Mouse (Mus musculus): ENCODE measurements at regions not wholly inside any gene's neighbourhood (a gene's known extent, or its start where the extent isn't known, plus 50 kb on each side); places are given as distances from the start of the nearest gene placed in this dataset.

DNA sequence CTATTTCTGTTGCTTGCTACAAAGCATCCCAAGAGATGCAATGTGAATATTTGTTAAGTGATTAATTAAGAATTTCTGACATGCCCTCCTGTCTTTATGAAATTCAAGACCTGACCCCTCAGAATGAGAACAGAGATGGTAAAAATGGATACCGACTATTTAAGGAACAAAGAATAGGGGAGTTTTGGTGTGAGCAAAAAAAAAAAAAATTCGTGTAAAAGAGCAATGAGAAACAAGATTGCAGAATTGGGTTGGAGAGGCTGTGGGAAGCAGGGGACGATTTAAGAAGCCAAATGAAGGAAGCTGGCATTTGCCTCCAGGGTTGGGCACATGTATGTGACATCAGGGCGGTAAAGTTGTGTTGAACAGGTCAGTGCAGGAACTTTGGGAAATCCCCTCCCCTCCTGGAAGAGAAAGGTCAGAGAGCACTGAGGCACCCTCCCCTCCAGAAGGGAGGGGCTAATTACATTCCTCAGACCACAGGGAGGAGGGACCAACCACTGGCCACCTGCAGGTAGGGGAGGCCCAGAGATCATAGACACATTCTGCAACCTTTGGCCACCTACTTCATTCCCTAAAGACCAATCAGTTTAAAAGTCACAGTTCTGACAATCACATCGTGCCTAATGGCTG is 212.3 kb upstream of the Ankrd55 start:
- H3K4me3 ChIP-seq (replicated peaks): no peak overlapping the region
- 54% methylated on average over 5 of the region's 5 CpGs for WGBS
- H3K9me3 ChIP-seq (replicated peaks): no peaks in the 10 kb centered on the region
- no peak overlapping the region for H3K27ac ChIP-seq (replicated peaks)
- ATAC-seq (ENCODE audit: low FRiP score): no peak
- no peak overlapping the region for H3K4me2 ChIP-seq
- H3K4me1 ChIP-seq: no peaks in the 10 kb centered on the region
- H3K27me3 ChIP-seq (replicated peaks): no peaks in the 10 kb centered on the region
- no peak overlapping the region for H3K9ac ChIP-seq (replicated peaks)
- H3K36me3 ChIP-seq: no peaks in the 10 kb centered on the region

DNA sequence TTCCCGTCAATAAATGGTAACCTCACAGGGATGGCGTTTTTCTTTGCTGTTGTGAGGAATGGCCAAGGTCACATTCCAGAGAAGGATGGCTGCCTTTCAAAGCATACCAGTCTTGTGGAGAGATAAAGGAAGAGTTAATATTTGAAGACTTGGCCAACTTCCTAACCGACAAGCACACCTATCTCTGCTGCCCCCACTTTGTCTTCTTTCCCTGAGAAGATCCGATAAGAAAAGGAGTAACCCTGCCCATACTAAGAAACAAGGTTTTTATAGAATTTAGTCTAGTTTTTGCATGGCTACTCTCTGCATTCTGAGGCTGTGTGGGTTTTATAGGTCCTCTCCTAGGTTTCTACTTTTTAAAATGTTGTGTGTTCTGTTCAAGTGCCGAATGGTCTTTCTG is 210.2 kb upstream of the Ankrd55 start:
- 87% methylated on average over 5 of the region's 5 CpGs for WGBS
- H3K4me3 ChIP-seq (replicated peaks): no peak overlapping the region
- no peaks in the 10 kb centered on the region for H3K36me3 ChIP-seq
- H3K4me1 ChIP-seq: no peaks in the 10 kb centered on the region
- no peaks in the 10 kb centered on the region for H3K27me3 ChIP-seq (replicated peaks)
- H3K9ac ChIP-seq (replicated peaks): no peak overlapping the region
- no peak overlapping the region for H3K27ac ChIP-seq (replicated peaks)
- H3K9me3 ChIP-seq (replicated peaks): no peaks in the 10 kb centered on the region
- H3K4me2 ChIP-seq: no peak overlapping the region
- no peak for ATAC-seq (ENCODE audit: low FRiP score)

DNA sequence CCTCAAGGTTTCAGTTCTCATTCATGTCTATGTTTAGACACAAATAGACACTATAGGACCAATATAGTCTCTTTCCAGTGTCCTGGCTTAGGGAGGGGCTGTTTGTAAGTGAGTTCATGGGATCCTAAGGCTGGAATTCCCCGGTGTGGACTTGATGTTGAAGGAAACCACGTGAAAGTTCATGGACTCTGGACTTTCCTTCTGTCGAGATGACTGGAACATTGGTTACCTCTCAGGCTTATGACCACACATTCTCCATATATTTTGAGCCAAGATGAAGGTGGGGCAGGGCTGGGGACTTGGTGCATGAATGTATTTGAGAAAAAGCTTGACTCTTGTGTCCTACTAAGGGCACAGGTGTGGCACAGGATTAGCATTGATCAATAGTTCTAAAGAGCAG is 206.3 kb upstream of the Ankrd55 start:
- 86% methylated on average over 3 of the region's 3 CpGs for WGBS
- Histone ChIP-seq H3K4me2 (no peak overlapping the region), H3K36me3 (no peaks in the 10 kb centered on the region), H3K9ac (replicated peaks) (no peak overlapping the region), H3K27ac (replicated peaks) (no peak overlapping the region), H3K4me1 (no peaks in the 10 kb centered on the region), H3K9me3 (replicated peaks) (no peaks in the 10 kb centered on the region), H3K27me3 (replicated peaks) (no peaks in the 10 kb centered on the region), H3K4me3 (replicated peaks) (no peak overlapping the region)
- ATAC-seq (ENCODE audit: low FRiP score): no peak

DNA sequence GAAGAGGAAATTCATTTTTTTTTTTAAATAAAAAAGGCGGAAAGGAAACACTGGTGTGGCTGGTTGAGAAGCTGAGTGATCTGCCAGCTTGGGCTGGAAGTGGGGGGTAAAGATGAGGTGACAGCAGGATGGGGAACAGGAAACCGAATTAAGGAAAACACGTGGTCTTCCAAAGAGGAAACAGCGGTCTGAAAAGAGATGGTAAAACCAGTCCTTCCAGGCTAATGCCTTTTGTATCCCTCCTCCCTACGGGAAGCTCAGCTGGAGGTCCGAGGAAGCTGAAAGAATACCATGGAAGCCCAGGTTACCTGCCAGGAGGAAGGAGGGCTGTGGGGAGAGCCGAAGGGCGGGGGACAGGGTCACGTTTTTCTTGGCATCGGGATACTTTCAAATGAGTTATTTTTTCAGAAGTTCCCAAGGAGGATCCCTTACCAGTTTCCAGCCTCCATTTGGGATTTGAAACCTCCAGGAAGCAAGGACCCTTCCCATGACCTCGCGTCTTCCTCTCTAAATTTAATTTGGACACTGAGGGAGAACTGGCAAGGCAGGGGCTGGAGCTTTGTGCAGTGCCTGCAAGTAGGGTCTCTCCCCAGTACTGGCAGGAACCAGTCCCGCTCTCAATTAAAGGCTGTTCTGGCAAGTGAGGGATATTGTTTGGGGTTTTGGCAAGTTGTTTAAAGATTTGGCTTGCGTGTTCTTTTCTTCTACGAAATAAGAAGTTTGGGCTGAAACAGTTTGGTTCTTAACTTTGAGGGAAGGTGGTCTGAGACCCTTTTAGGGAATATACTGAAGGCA is 203.6 kb upstream of the Ankrd55 start:
- no peak for ATAC-seq (ENCODE audit: low FRiP score)
- peak overlapping the region; percentile 19; the same call in 1 of the 2 replicates for H3K4me2 ChIP-seq
- H3K4me3 ChIP-seq (replicated peaks): no peak overlapping the region
- no peaks in the 10 kb centered on the region for H3K9me3 ChIP-seq (replicated peaks)
- no peaks in the 10 kb centered on the region for H3K4me1 ChIP-seq
- no peak overlapping the region for H3K27ac ChIP-seq (replicated peaks)
- WGBS: 68% methylated on average over 15 of the region's 15 CpGs
- H3K9ac ChIP-seq (replicated peaks): no peak overlapping the region
- no peaks in the 10 kb centered on the region for H3K27me3 ChIP-seq (replicated peaks)
- no peaks in the 10 kb centered on the region for H3K36me3 ChIP-seq

DNA sequence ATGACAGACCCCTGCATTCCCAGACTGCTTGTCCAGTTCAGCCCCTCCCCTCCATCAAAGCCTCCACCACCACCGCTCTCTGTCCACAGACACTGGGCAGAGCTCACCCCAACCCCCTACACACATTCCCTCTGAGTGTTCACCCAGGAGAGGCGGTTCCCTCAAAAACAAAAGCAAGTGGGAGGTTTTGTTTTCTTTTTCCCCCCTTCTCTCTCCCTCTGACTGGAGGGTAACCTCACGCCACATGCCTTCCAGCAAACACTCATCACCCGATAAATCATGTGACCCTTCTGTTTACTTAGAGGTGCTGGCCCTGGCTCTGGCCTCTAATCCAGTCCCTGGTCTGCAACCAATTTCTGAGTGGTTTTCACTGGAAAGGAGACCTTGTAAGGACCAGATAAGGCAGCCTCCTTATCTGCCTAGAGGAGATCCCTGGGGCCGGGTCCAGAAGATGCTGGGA is 199.9 kb upstream of the Ankrd55 start:
- no peak for ATAC-seq (ENCODE audit: low FRiP score)
- H3K4me3 ChIP-seq (replicated peaks): no peak overlapping the region
- no peak overlapping the region for H3K9ac ChIP-seq (replicated peaks)
- H3K27me3 ChIP-seq (replicated peaks): no peaks in the 10 kb centered on the region
- 26% methylated on average over 5 of the region's 5 CpGs for WGBS
- H3K27ac ChIP-seq (replicated peaks): no peak overlapping the region
- no peaks in the 10 kb centered on the region for H3K36me3 ChIP-seq
- H3K4me2 ChIP-seq: no peak overlapping the region
- no peaks in the 10 kb centered on the region for H3K9me3 ChIP-seq (replicated peaks)
- no peaks in the 10 kb centered on the region for H3K4me1 ChIP-seq

DNA sequence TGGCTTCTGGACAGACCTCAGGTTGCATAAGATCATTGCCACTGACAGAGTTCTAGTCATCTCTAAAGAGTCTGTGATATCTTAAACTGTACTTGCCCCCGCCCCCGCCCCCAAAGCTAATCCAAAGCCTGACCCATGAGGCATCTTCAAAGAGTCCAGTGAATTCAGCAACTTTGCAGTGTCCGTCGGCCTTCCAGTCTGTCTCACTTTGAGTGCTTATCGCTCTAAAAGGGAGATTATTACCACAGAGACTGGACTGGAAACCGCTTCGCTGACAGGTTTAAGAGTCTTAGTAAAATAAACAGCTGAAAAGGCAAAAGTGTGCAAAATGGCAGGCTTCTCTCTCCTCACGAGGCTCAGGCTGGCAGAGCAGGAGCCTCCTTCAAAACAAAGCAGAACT is 197.5 kb upstream of the Ankrd55 start:
- no peak overlapping the region for H3K9ac ChIP-seq (replicated peaks)
- H3K36me3 ChIP-seq: no peaks in the 10 kb centered on the region
- H3K27ac ChIP-seq (replicated peaks): no peak overlapping the region
- no peaks in the 10 kb centered on the region for H3K9me3 ChIP-seq (replicated peaks)
- no peak overlapping the region for H3K4me3 ChIP-seq (replicated peaks)
- H3K4me1 ChIP-seq: no peaks in the 10 kb centered on the region
- WGBS: 76% methylated on average over 8 of the region's 8 CpGs
- H3K27me3 ChIP-seq (replicated peaks): no peaks in the 10 kb centered on the region
- ATAC-seq (ENCODE audit: low FRiP score): no peak
- no peak overlapping the region for H3K4me2 ChIP-seq

DNA sequence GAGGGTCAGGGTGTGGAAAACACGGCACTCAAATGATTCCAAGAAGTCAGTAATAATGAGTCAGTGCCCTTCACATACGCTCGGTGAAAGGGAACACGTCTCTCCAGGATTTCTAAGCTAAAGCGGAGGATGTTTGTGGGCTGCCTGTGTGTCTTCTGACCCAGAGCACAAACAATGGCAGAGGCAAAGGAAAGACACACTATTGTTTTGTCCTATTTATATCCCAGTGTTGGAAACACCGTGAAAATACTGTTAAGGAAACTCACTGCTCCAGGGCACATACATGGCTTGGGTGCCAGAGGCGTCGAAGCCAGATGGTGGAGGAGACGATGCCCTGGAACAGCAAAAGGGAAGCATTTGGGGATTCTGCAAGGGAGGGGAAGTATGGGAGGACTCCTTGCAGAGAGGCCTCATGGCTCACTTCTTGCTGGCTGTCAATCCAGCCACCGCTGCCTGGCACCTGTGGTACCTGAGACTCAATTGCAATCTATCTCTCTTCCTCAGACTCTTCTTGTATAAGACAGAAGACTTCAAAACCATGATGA is 192.6 kb upstream of the Ankrd55 start:
- H3K4me2 ChIP-seq: no peak overlapping the region
- no peak overlapping the region for H3K27ac ChIP-seq (replicated peaks)
- no peak overlapping the region for H3K4me3 ChIP-seq (replicated peaks)
- H3K9ac ChIP-seq (replicated peaks): no peak overlapping the region
- ATAC-seq (ENCODE audit: low FRiP score): no peak
- peaks cover 5% of the 10 kb centered on the region for H3K4me1 ChIP-seq
- no peaks in the 10 kb centered on the region for H3K9me3 ChIP-seq (replicated peaks)
- H3K36me3 ChIP-seq: no peaks in the 10 kb centered on the region
- WGBS: 80% methylated on average over 10 of the region's 10 CpGs
- H3K27me3 ChIP-seq (replicated peaks): no peaks in the 10 kb centered on the region

DNA sequence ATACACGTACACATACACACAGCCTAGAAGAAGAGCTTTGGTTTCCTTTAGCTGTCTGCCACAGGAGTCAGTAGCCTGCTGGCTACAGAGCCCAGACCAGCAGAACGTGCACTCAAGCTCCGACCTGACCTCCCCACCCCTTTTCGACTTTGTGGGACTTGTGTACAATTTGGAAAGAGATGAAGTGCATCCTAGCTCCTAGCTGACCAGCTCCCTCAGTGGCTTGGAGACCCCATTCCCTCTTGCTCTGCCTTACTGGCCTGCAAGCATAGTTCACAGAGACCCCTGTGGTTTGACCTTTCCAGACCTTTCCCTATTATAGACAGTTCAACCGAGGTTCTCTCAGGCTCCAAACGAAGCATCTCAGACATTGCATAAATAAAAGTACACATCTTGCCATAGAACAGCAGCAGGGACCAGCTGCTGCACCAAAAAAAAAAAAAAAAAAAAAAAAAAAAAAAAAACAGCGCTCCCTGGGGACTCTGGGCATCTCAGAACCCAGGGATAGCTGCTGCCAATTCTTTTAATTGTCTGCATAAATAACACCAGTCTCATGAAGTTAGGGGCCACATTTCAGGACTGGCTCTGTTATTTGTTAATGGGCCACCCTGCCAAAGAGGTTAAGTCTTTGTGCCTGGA is 188.2 kb upstream of the Ankrd55 start:
- H3K4me3 ChIP-seq (replicated peaks): peak overlapping the region; percentile 49
- H3K36me3 ChIP-seq: no peaks in the 10 kb centered on the region
- H3K9ac ChIP-seq (replicated peaks): peak overlapping the region; percentile 58
- WGBS: 39% methylated on average over 7 of the region's 7 CpGs
- no peaks in the 10 kb centered on the region for H3K9me3 ChIP-seq (replicated peaks)
- no peaks in the 10 kb centered on the region for H3K27me3 ChIP-seq (replicated peaks)
- peak; percentile 38 for ATAC-seq (ENCODE audit: low FRiP score)
- H3K4me1 ChIP-seq: peaks cover 16% of the 10 kb centered on the region
- H3K4me2 ChIP-seq: peak overlapping the region; percentile 78
- peak overlapping the region; percentile 91 for H3K27ac ChIP-seq (replicated peaks)

DNA sequence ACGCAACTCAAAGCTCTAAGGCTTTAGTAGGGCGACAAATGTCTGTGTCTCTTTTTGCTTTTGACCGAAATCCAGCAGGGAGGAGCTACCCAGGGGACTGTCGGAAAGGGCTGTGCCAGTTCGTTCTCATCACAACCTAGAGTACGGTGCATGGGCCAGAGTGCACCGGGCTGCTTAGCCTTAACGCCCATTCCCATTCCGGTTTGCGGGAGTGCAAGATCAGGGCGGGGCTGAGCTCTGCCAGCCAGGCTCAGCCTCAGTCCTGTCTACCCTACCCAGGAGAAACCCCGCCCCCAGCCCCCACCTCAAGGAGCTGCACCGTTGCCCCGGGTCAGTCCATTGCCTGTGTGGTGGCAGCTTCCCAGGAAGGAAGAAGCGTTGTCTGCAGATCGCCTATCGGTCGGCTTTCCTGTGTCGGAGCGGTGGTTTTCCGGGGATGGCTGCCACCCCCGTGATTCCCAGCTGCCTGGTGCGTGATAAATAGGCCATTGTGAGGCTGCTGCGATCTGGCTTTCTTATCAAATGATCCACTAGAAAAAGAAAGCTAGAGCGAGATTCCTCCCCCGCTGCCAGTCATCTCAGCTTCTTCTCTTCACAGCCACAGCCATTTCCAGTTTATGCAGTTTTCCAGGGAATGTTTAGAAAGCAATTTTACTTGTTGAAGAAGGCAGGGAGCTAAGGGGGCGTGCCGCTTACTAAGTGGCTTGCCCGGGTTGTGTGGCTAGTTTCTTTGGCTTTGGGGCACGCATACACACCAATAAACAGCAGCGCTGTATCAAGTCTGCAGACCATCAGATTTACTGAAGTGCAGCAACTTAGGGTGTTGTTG is 187.4 kb upstream of the Ankrd55 start:
- Histone ChIP-seq H3K36me3 (no peaks in the 10 kb centered on the region), H3K4me2 (peak overlapping the region; percentile 78)
- peak; percentile 94 for ATAC-seq (ENCODE audit: low FRiP score)

DNA sequence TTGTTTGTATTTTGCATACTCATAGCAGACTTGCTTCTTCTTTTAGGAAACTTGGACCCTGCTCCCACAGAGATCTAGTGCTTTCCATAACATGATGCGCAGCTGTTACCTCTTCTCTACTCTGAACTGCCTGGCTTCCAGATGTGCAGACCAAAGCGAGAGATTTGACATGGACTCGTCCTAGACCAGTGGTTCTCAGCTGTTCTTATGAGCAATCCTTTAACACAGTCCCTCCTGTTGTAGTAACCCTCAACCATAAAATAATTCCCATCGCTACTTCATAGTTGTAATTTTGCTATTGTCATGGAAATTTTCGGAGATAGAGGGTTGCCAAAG is 186.9 kb upstream of the Ankrd55 start:
- Histone ChIP-seq H3K27me3 (replicated peaks) (no peaks in the 10 kb centered on the region), H3K4me3 (replicated peaks) (peak overlapping the region; percentile 49), H3K9ac (replicated peaks) (peak overlapping the region; percentile 58)

More for the DNA sequence above, 187.4 kb upstream of the Ankrd55 start:
- Histone ChIP-seq H3K27me3 (replicated peaks) (no peaks in the 10 kb centered on the region), H3K4me3 (replicated peaks) (peak overlapping the region; percentile 49), H3K9ac (replicated peaks) (peak overlapping the region; percentile 58), H3K9me3 (replicated peaks) (no peaks in the 10 kb centered on the region), H3K27ac (replicated peaks) (peak overlapping the region; percentile 91), H3K4me1 (peaks cover 16% of the 10 kb centered on the region)
- 2% methylated on average over 31 of the region's 31 CpGs for WGBS

DNA sequence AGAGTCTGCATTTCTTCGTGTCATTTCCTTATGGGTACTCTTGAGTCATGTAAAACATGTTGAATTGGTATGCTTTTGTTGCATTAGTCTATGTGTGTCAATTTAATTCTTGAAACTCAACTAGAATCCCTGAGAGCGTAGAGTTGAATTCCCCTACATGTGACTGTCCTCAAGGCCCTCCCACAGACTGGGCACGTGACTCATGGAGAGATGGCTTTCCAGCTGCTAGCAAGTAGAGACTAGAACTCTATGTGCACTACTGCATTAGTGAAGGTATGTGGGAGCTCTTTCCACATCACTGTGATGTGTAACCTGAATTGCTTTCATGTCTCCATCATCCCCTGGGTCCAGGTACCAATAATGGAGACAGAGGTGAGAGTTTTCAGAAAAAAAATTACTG is 182.3 kb upstream of the Ankrd55 start:
- Histone ChIP-seq H3K9ac (replicated peaks) (no peak overlapping the region), H3K4me2 (no peak overlapping the region), H3K27me3 (replicated peaks) (0 out of 2 replicates have a peak, but pooled peaks cover 3% of the 10 kb centered on the region), H3K9me3 (replicated peaks) (no peaks in the 10 kb centered on the region), H3K4me1 (peaks cover 10% of the 10 kb centered on the region), H3K4me3 (replicated peaks) (no peak overlapping the region), H3K36me3 (no peaks in the 10 kb centered on the region), H3K27ac (replicated peaks) (no peak overlapping the region)
- ATAC-seq (ENCODE audit: low FRiP score): no peak
- 92% methylated on average over 3 of the region's 3 CpGs for WGBS

More for the DNA sequence above, 186.9 kb upstream of the Ankrd55 start:
- Histone ChIP-seq H3K9me3 (replicated peaks) (no peaks in the 10 kb centered on the region), H3K27ac (replicated peaks) (peak overlapping the region; percentile 91), H3K4me1 (peaks cover 16% of the 10 kb centered on the region), H3K4me2 (peak overlapping the region; percentile 78), H3K36me3 (no peaks in the 10 kb centered on the region)
- 26% methylated on average over 5 of the region's 5 CpGs for WGBS
- ATAC-seq (ENCODE audit: low FRiP score): 0 out of 2 replicates have a peak, but pooled peaks have one; percentile 24

Data from neural tube, embryonic 15.5 days (tissue).